Mouse (Mus musculus) gastrocnemius, adult 18-20 months (tissue): ENCODE results near the gene Shisa3. TPM values are rescaled to one million over a fixed set of nuclear protein-coding genes. Genes with fewer than 3 reads are reported as not detected.

ENCODE experiments used
- DNase-seq: peaks from one replicate; pipeline ENCODE4 v3.0.0; 2021; ENCODE audit warnings: low spot score
- total RNA-seq, 2 experiments: library from RNA; stranded (reverse); gene quantifications; 2 replicates each; pipeline ENCODE4 v1.2.3; 2021

Gene Shisa3
- total RNA-seq, 2 experiments from 2014 or later = 1.3 to 2.7 TPM

DNA sequence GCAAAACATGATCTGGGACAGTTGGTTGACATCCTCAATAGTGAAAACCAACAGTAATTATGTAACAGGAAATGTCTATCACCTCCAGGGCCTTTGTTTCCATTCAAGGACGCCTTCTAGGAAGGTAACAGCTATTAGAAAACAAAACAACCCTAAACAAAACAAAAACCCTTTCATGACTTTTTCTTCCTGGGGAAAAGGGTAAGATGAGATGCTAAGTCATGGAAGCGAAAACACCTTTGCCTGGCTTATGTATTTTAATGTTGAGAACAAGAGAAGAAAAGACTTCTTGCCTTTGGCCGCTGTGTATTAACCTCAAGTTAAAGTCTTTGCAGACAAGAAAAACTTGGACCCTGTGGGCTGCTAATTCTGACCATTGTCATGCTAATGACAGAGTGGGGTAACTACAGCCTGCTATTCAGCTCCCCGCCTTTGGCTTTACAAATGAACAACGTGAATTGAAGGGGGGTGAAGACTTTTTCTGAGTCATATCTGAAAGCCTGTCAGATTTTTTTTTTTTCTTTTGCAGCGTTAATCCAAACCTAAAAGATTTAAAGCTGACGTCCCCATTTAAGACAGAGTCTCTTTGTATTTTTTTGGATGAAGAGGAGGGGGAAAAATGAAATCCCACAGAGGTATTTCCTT is 25.6 kb downstream of the Shisa3 start:
- DNase-seq = no peak

DNA sequence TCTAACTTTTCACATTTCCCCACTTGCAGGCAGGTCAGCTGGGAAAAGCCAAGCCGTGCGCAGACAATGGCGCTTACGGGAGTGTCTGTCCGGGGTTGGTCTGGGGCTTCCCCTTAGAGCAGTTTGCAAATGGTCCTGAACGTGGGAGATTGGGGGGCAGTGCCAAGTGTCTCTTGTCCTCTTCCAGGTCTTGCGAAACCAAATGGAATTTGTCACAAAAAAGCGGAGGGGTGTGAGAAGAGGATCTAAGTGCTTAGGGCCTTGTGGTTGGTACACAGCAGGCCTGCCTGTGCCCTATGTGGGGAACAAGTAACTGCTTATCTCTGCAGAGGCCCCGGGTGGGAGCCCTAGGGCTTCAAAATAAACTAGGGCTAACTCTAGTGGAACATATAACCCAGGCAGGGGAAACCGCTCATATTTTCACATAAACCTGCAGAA is 26.2 kb downstream of the Shisa3 start:
- no peak for DNase-seq

DNA sequence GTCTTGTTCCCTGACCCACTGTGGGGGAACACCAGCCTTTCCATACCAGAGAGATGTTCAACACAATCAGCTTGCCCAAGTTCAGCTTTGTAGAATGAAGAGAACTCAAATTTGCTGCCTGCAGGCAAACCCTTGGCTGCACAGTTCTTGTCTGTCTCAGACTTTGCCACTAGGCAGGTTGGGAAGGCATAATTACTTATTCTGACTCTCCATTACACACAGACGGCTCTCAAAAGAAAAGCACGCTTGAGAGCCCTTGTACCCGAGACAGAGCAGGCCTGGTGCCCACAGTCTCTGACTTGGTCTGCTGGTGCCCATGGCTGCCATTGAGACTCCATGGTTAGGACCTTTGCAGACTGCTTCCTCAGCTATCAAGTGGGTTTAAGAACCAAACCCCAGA is 26.7 kb downstream of the Shisa3 start:
- DNase-seq = no peak

DNA sequence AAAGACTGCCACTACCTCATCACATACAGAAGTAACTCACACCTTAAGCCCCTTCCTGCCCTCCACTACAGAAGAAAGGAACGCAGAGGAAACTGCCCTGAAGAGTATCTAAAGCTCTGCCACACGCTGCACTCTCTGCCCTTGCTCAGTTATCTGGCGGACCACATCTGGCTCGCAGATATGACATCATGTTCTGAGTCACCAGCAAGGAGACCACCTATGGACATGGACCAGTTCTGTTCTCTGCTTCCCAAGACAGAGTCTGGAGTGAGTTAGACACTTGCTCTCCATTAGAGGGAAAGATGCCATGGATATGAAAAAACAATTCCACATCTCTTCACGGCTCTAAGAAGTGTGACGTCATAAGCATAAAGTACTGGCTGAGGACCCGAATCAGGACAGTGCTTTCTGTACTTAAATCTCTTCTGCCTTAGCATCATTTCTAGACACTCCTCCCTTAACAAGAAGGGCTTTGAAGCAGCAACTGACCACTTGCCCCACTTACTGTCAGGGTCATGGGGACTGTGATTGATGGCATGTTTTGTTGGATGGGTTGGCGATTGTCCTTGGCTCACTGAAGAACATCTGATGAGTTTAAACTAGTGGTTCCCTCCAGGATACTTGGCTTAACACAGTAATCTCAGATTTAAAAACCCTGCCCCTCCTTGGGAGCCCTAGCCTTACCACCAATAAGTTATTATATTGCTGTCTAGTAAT is 33.1 kb downstream of the Shisa3 start:
- DNase-seq = no peak

DNA sequence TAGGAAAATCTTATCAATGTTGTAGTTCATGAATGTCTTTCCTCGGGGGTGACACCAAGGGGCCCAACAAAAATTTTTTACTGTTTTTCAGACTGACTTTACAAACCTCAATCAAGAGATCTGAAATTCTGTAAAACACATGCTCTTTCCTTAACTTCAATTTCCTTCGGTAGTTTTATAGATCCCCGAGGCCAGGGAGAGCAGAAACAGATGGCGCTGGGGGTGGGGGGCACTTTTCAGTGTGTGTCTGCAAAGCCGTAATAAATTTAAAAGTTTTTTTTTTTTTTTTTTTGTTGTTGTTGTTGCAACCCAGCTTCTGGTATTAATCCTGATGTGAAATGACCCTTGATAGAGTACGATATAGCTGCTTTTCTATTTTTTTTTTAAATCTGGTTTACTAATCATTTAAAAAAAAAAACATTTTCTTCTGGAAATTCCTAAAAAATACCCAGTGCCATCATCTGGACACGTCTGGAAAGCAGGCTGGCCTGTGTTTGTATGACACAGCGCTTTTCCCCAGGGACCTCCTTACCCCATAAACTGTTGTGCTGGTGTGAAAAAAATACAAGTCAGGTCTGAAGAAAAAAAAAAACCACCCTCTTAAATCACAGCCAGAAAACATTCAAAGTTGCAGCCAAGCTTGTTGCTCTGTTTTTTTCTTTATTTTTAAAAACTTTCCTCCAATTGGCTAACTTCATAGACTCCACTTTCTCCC is 33.9 kb downstream of the Shisa3 start:
- DNase-seq = no peak

DNA sequence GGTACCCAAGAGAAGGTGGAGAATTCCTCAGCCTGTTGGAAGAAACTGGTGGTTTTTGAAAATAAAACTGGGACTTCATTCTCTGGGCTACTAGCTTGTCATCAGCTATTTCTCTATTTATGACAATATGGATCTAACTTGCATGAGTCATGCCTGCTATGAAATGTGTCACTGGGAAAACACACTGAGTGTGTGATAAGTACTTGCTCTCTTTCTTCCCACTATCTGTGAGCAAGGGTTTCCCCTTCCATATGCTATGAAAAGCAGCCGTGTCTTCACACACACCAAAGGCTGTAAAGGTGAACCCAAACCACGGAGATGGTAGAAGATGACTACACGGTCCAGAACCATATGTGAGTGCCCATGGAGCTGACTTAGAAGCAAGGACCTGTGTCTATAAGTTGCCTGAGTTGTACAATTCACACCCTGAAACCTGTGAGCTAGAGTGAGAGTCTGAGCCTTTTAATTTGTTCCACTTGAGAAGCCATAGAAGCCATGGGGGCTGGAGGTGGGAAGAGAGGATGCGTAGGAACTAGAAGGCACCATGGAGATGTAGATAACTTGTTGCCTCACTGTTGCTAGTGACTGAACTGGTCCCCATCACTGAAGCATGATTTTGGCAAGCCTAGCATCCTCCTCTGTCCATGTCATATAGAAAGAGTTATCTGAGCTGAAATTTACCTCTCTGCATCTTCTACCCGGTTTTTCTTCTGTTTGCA is 36.0 kb downstream of the Shisa3 start:
- DNase-seq = no peak

DNA sequence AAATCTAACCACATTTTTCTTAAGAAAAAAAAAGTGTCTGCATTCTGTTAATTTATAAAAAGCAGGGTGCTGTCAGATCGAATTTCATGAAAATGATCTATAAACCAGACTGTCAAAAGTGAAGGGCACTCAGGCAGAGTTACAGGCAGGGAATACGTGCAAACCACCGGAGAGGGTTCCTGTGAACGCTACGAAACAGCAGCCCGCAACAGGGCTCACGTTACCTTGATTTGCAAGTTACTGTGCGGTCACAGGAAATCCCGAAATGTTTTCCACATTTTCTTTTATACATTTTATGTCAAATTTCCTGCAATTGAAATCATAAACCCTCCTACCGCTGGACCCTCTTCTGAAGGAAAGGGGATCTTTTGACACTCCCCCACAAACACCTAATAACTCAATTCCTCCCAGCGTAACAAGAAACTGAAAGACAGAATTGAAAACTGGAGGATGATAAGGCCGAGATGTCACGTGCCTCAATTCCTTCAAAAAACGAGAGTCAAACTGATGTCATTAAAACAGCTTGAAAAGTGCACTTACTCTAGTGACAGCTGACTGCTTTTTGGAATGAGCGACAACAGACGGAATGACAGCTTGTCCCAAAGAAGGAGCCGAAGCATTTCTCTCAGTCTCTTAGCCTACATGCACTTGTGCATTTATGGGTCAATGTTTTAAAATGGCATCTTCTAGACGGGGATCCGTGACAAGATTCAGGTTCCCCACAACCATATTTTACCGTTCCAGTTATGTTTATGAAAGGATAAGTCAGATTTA is 39.3 kb downstream of the Shisa3 start:
- no peak for DNase-seq

DNA sequence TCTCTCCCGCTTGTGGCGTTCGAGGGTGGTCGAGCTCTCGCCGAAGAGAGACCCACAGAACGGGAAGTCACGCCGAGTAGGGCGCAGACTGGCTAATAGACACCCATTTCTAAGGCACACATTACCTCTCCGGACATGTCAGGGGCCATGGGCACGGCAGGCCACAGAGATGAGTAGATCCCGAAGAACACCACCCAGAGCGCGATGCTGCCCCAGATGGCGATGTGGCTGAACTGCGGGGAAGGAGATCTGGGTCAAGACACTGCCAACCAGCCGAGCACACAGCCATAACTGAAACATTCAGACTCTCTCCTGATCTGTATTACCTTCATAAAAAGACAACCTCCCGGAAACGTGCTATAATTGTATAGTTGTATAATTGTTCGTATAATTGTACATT is 39.9 kb downstream of the Shisa3 start:
- DNase-seq = peak; percentile 43

DNA sequence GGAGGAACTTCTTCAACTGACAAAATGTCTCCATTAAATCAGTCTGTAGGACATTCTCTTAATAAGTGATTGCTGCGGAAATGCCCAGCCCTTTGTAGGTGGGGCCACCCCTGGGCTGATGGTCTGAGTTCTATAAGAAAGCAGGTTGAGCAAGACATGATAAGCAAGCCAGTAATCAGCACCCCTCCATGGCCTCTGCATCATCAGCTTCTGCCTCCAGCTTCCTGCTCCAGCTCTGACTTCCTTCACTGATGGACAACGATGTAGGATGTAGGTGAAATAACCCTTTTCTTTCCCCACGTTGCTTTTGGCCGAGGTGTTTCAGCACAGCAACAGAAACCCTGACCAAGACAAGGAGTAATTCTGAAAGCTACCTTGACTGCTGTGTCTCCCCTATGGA is 41.5 kb downstream of the Shisa3 start:
- DNase-seq = no peak

DNA sequence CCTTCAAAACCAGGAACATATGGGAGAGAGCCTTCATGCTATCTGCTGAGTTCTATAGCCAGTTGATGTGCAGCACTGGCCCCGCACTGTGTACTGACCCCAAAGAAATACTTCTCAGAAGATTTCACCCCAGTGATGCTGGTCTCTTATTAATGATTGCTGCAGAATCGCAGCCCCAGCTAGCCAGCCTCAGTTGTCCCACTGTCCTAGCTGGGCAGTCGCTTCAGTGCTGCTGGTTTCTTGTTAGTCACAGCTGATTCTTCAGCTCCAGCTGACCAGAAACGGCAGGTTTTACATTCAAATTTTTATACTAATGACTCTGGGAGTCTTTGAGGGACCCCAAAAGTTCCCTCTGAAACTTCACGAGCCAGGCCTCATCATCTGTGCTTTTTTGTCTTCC is 42.3 kb downstream of the Shisa3 start:
- no peak for DNase-seq

DNA sequence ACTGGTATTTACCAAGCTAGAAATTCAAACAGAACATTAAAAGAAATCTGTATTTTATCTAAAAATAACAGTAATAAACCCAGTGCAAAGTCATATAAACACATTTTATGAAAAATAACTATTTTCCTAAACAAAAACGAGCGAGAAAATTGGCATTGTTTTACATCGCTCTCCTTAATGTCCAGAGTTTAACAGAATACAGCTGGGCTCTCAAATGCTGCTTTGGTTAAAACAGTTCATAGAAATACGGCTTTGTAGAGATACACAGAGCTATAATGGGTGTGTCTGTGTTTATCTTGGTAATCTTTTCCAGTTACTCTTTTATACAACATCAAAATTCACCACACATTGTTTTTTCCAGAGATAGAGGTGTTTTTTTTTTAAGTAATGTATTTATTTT is 44.8 kb downstream of the Shisa3 start:
- DNase-seq = no peak

DNA sequence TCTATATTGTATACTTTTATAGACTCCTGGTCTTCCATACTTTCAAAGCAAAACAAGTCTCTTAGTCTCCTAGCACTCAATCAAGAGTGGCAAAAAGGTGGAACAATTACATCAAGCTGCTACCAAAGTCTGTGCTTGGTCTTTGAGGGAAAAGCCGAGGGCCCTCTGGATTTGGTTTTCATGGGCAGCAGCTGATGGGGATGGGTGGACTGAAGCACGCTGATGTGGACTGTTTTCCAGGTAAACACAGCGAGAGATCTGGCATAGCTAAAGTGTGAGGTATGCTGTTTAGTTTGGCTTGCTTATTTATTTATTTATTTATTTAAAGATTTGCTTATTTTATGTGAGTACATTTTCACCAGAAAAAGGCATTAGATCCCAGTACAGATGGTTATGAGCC is 45.9 kb downstream of the Shisa3 start:
- no peak for DNase-seq

DNA sequence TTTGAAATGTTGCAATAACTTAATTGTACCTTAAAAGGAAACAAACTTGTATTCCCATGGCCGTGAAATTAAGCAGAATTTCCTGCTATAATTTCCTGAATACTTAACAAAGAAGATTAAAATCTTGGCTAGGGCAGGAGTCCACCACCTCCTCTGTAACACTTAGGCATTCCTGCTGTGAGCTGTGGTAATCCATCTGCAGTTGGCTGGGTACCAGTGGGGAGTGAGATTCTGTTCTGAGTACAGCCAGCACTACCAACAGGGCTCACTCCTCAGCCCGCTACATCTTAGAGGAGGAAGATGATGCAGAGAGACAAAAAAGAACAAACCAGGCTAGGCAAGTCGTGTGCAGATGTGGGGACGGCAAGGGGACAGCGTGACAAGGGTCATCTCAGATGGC is 46.9 kb downstream of the Shisa3 start:
- DNase-seq = peak; percentile 17

DNA sequence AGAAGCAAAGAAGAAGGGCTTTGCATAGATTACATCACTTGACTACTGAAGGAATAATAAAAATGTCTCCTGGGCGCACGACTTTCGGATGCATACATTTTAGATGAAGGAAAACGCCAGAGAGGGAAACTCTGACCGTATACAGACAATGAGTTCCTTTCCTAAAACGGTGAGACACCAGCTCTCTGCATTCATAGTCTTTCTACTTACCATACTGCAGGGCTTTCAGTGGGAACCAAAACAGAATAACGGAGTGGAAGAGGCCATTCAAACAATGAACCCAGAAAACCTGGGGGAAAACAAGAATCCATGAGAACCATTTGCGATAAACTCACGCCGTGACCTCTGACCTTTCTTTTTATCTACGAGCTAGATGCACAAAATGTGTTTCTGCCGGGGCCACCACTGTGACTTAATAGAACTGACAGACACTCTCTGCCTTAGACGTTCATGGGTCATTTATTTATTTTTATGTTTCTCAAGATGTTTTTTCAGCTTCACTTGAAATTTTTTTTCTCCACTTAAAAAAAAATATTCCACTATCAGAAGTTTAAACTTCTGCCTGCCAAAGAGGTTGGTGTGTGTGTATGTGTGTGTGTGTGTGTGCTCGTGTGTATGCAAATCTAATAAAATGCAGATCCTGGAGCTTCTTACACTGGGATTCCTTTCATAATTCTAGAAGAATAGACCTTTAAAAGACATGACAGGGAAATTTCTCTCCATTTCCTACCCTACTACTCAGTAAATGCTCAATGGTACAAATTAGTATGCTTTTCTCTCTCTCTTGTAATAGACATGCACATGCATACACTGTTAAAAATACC is 48.2 kb downstream of the Shisa3 start:
- no peak for DNase-seq

DNA sequence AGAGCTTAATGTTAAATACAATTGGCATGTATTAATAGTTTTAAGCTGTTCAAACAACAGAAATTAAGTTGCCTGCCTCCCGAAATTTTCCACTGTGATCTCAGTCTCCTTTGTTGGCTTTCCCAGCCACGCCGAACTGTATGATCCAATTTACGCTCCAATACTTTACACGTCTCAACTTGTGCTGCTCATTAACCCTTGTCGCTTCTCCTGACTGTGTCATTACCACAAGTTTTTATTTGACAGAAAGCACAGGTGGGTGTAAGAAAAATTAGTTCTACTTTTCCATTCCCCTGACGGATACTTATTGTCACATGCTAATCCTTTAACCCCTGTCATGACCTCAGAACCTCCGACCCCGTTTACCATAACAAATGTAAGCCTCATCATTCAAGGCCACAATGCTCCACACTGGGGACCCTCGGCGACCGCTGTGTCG is 49.2 kb downstream of the Shisa3 start:
- DNase-seq = no peak

DNA sequence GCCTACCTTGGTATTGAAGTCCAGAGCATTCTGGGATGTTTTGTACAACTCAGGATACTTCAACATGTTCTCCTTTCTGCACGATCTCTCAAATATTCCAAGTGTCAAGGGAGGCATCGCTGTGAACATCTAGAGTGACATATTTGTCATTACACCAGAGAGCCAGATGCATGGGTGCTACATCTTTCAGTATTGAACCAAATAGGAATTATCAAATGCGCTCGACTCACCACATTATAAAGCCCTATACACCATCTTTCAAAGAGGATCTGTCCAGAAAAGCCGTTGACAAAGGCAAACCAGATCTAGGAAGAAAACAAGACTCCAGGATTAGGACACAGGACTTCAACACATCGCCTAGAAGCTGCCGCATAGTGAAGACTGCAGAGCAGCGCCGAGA is 52.2 kb downstream of the Shisa3 start:
- DNase-seq = no peak

DNA sequence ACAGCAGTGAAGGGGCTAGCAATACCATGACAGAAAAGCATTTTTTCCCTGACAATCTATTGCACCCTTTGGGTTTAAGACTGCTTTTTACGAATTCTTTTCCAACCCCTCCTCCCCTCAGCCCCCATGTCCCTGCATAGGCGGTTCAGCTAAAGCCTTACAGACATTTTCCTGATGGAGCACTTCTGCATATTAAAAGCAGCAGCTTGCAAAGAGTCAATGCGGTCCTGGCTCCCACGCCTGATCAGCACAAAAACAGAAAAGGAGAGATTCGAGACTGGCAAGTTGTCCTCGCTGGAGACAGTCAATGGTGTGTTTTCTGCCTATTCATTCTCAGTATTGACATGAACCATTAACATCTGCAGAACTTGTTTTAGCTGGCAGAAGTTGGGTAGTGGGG is 55.0 kb downstream of the Shisa3 start:
- no peak for DNase-seq

DNA sequence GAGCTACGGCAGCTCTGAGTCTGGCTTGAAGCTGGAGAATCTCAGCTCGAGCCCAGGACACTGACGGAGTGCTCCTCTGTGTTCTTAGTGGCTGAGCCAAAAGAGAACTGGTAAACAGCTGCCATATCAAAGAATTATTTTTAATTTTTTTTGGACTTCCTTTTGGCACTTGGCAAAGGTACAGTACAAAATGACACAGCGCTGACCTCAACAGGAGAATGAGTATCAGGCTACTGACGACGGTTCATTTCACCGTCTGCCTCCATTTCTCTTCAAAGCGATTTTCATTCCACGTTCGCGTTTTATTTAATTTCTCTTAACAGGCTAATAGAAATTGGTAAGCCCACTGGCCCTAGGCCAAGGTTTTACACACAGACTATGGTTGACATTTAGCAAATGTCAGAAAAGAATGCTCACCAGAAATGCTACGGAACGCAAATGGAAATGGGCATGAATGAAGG is 61.8 kb downstream of the Shisa3 start:
- DNase-seq = peak; percentile 56

DNA sequence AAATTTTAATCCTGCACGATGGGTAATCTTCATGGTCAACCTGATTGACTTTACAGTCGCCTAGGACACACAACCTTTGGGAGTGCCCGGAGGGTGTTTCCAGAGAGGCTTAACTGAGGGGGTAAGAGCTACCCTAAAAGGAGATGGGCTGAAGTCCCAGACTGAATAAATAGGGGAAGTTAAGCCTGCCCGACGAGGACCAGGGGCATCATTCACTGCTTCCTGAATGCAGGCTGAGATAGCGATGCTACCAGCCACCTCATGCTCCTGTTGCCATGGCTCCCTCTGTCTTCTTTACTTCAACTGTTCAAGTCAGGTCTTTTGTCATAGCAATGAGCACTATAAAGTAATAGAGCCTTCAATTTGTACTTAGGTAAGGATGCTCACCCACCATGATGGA is 62.5 kb downstream of the Shisa3 start:
- DNase-seq = no peak

DNA sequence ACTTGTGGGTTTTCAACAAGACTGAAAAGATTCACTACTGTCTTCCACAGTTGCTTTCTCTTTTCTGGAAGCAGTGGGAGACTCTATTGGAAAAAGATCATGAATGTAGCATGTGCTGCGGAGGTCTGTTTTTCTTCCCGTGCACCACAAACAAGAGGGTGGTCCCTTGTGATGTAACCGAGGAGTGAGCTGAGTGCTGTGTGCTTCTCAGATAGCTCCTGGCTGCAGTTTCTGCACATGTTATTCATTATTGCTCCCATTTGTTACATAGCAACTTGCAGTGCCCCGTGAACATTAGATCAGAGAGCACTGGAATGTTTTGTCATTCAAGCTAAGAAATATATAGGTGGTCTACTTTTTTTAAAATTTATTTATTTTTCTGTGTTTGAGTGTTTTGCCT is 65.3 kb downstream of the Shisa3 start:
- peak; percentile 28 for DNase-seq
